Mouse (Mus musculus) kidney, postnatal 0 days (tissue): ENCODE measurements around the gene Fxn. TPM values are rescaled to one million over a fixed set of nuclear protein-coding genes. Genes with fewer than 3 reads are reported as not detected.

Source experiments
- ATAC-seq: fragments of 200-750 bp; cut with Nextera tagmentation; replicated peaks from 2 replicates; pipeline ENCODE4 v1.8.0; 2017; ENCODE audit warnings: low read depth, moderate number of reproducible peaks, moderate TSS enrichment, moderate library complexity; ENCODE audit not compliant: low FRiP score
- DNase-seq: peaks from one replicate; pipeline ENCODE4 v3.0.0-alpha.2; 2016; ENCODE audit warnings: low spot score
- H3K27ac ChIP-seq: fragments of 300-500 bp; sonication (generic); 2 replicates; pipeline ENCODE4 v1.5.1; 2014; ENCODE audit warnings: mild to moderate bottlenecking
- H3K27me3 ChIP-seq: fragments of 300-500 bp; sonication (generic); 2 replicates; pipeline ENCODE4 v1.6.1; 2014; ENCODE audit warnings: low read length, mixed read lengths; ENCODE audit not compliant: insufficient read depth
- H3K36me3 ChIP-seq: fragments of 300-500 bp; sonication (generic); 2 replicates; pipeline ENCODE4 v1.6.1; 2014; ENCODE audit warnings: low read length, mixed read lengths; ENCODE audit not compliant: insufficient read depth
- H3K4me1 ChIP-seq: fragments of 300-500 bp; sonication (generic); replicated peaks from 2 replicates; pipeline ENCODE4 v1.6.1; 2014; ENCODE audit warnings: antibody characterized with exemption, low read length, mixed read lengths; ENCODE audit not compliant: insufficient read depth
- H3K4me2 ChIP-seq: fragments of 300-500 bp; sonication (generic); 2 replicates; pipeline ENCODE4 v1.6.1; 2014; ENCODE audit warnings: mild to moderate bottlenecking, low read length, moderate library complexity, mixed read lengths
- H3K4me3 ChIP-seq: fragments of 300-500 bp; sonication (generic); replicated peaks from 2 replicates; pipeline ENCODE4 v1.5.1; 2014; ENCODE audit warnings: low read depth, low read length
- H3K9ac ChIP-seq: fragments of 300-500 bp; sonication (generic); 2 replicates; pipeline ENCODE4 v1.6.1; 2014; ENCODE audit warnings: low read depth, low read length
- H3K9me3 ChIP-seq: fragments of 300-500 bp; sonication (generic); replicated peaks from 2 replicates; pipeline ENCODE4 v1.6.1; 2016; ENCODE audit warnings: low read length, inconsistent platforms, mixed read lengths
- CTCF ChIP-seq: IDR thresholded peaks from 2 replicates; pipeline ENCODE4 v1.5.1; 2016; ENCODE audit warnings: antibody characterized with exemption, low read depth, mild to moderate bottlenecking, moderate library complexity
- WGBS: fragments of 180-500 bp; shearing (Covaris S2); extraction: QIAGEN DNeasy Blood & Tissue Kit; methylation state at CpG from one replicate; pipeline ENCODE4 v1.1.7; 2014; 5-methylcytosine and 5-hydroxymethylcytosine counted together
- polyA plus RNA-seq: library from polyadenylated mRNA; unstranded; fragments of >200 nt; fragmentation: Nextera tagmentation; extraction: Ambion mirVana; gene quantifications from 2 replicates; pipeline ENCODE4 v1.2.1, GENCODE M21; 2015

Gene Fxn
- 55.2 and 55.8 TPM in 2 replicates for polyA plus RNA-seq

- no peaks in the 10 kb centered on the region for H3K36me3 ChIP-seq
- no peaks in the 10 kb centered on the region for H3K9me3 ChIP-seq
- H3K9ac ChIP-seq: peak within 1 kb of the TSS; percentile 83
- 2% methylated on average over 12 of the region's 22 CpGs for WGBS
- TF ChIP-seq CTCF: no peak
- H3K27ac ChIP-seq: peak within 1 kb of the TSS; percentile 87
- H3K4me1 ChIP-seq: 0 out of 2 replicates have a peak, but pooled peaks cover 8% of the 10 kb centered on the region
- DNase-seq (peak; percentile 75), ATAC-seq (peak; percentile 74)
- H3K4me2 ChIP-seq: peak within 1 kb of the TSS; percentile 92
- H3K4me3 ChIP-seq: peak within 1 kb of the TSS; percentile 68
- H3K27me3 ChIP-seq: no peaks in the 10 kb centered on the region
Observed at GRCm38 (mm10) chr19:24280601-24281228, at the start of gene Fxn. Fxn (minus strand) TSS chr19:24280605.

DNA sequence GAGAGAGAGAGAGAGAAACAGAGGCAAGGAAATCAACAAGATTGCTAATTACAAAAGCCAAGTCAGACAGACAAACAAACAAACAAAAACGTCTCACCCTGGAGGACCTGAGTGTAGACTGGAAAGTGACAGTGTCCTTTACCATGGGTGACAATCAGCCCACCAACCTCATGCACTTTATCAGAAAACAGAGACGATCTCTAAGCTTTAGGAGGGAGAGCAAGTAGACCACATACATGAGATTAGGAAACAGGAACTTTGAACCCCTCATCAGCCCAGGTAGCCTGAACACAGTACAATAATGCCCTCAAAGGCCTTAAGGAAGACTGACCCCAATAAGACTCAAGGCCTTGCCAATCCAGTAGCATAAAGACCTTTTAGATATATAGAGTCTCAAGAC is 47.5 kb upstream of the Fxn start:
- DNase-seq: no peak
- Histone ChIP-seq H3K9me3 (no peaks in the 10 kb centered on the region), H3K4me2 (no peak overlapping the region), H3K4me1 (no peaks in the 10 kb centered on the region; the same call in 1 of the 2 replicates), H3K36me3 (no peaks in the 10 kb centered on the region), H3K4me3 (no peak overlapping the region), H3K27ac (no peak overlapping the region), H3K27me3 (no peaks in the 10 kb centered on the region), H3K9ac (no peak overlapping the region)
- TF ChIP-seq CTCF: no peak
- ATAC-seq: no peak
- 66% methylated on average over 2 of the region's 2 CpGs for WGBS

DNA sequence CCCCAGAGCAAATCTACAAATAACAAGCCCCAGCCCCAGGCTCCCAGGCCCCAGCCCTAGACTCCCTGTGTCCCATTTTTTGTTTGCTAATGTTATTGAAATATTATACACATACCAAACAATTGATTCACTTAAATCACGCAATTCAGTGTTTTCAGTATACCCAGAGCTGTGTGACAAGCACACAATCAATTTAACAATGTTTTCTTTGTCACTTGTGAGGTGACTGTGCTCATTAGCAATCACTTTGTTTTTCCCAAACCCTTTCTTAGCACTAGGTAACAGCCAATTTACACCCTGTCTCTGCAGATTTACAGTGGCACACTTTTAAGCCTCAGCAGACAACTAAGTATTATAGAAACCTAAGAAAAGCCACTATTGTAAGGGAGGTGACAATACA is 46.6 kb upstream of the Fxn start:
- no peaks in the 10 kb centered on the region; the same call in 1 of the 2 replicates for H3K4me1 ChIP-seq
- no peak for ATAC-seq
- no peak overlapping the region for H3K27ac ChIP-seq
- WGBS: 50% methylated on average over 1 of the region's 1 CpGs
- no peak overlapping the region for H3K9ac ChIP-seq
- no peaks in the 10 kb centered on the region for H3K27me3 ChIP-seq
- no peaks in the 10 kb centered on the region for H3K36me3 ChIP-seq
- no peaks in the 10 kb centered on the region for H3K9me3 ChIP-seq
- no peak for DNase-seq
- TF ChIP-seq CTCF: no peak
- no peak overlapping the region for H3K4me3 ChIP-seq
- H3K4me2 ChIP-seq: no peak overlapping the region

GRCm38 (mm10) chr19:24325692-24326091 is 45.3 kb upstream of the Fxn start:
- DNase-seq (no peak), ATAC-seq (no peak)
- no peak for TF ChIP-seq CTCF
- Histone ChIP-seq H3K9ac (no peak overlapping the region), H3K27me3 (no peaks in the 10 kb centered on the region), H3K9me3 (no peaks in the 10 kb centered on the region), H3K4me2 (no peak overlapping the region), H3K4me3 (no peak overlapping the region), H3K36me3 (no peaks in the 10 kb centered on the region), H3K27ac (no peak overlapping the region), H3K4me1 (no peaks in the 10 kb centered on the region; the same call in 1 of the 2 replicates)
- WGBS: 84% methylated on average over 6 of the region's 6 CpGs

DNA sequence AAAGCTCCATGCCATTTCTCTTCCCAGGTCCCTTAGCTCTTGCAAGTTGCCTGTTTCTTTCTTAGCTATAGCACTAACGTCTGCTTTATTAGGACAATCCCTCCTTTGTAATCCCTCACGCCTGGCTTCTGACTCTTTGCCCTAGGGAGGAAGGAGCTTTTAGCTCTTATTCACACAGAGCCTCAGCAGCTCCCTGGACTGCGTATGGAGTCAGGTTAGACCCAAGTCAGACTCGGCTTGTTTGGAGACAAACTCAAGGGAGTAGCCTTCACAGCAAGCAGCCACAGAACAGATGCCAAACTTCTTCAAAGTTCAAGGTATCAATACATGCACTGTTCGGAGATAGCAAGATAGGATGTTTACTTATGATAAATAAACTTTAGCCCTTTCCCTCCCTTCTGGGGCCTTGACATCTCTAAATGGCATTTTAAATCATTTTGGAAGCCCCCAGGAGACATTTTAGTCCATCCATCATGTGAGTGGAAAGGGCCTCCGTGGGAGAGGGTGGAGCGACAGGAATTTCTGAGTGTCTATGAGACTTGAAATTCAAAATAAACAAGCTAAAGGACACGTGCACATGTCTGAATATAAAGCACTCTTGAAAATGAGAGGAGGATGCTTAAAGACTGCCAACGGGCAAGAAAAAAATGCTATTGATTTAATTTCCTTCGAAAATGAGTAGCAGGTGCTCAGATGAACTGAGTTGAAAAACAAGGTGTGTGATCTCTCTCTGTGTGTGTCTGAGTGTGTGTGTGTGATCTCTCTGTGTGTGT is 43.6 kb upstream of the Fxn start:
- no peak for TF ChIP-seq CTCF
- Histone ChIP-seq H3K36me3 (no peaks in the 10 kb centered on the region), H3K9me3 (no peaks in the 10 kb centered on the region), H3K4me3 (no peak overlapping the region), H3K4me1 (no peaks in the 10 kb centered on the region; the same call in 1 of the 2 replicates), H3K4me2 (no peak overlapping the region), H3K9ac (no peak overlapping the region), H3K27ac (no peak overlapping the region), H3K27me3 (no peaks in the 10 kb centered on the region)
- ATAC-seq (no peak), DNase-seq (no peak)
- WGBS: 27% methylated on average over 10 of the region's 10 CpGs

DNA sequence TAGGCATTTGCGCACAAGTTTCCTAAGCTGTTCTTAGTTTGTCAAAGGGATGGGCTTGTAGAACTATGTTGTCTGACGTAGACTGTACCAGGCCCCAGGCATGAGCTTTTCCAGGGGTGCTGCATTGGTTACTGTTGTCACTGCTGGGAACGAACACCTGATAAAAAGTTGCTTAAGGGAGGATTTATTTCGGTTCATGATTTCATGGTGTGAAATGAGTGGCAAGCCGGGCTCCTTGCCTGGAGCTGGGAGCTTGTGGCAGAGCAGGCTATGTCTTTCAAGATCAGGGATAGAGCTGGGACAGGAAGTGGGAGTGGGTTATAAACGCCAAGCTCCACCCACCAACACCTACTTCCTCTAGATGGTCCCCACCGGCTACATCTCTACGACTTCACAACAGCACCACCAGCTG is 41.5 kb upstream of the Fxn start:
- 0 out of 2 replicates have a peak, but pooled peaks have one; percentile 4 for TF ChIP-seq CTCF
- no peak overlapping the region for H3K4me3 ChIP-seq
- no peak overlapping the region for H3K27ac ChIP-seq
- no peaks in the 10 kb centered on the region for H3K27me3 ChIP-seq
- no peaks in the 10 kb centered on the region; the same call in 1 of the 2 replicates for H3K4me1 ChIP-seq
- no peak overlapping the region for H3K9ac ChIP-seq
- no peaks in the 10 kb centered on the region for H3K9me3 ChIP-seq
- 90% methylated on average over 8 of the region's 8 CpGs for WGBS
- no peak for ATAC-seq
- H3K36me3 ChIP-seq: no peaks in the 10 kb centered on the region
- H3K4me2 ChIP-seq: no peak overlapping the region
- no peak for DNase-seq
